Mouse (Mus musculus): Measurements from ENCODE around the gene Arsg. TPM values are rescaled to one million over a fixed set of nuclear protein-coding genes. Genes with fewer than 3 reads are reported as not detected.

The Arsg gene
- polyA plus RNA-seq, 1 experiment, result 5.1 TPM

GRCm38 (mm10) chr11:109536939-109537338 is 63.8 kb downstream of the Arsg start:
- no peak overlapping the region for H3K4me3 ChIP-seq (ENCODE audit: extremely low read depth, insufficient read depth, insufficient read length)
- no peaks in the 10 kb centered on the region for H3K36me3 ChIP-seq (ENCODE audit: control insufficient read depth, insufficient read depth, low read length)
- WGBS, result 79% methylated on average over 5 of the region's 5 CpGs
- TF ChIP-seq CTCF (IDR thresholded peaks at IDR 0.05; ENCODE audit: extremely low read depth, insufficient read depth, insufficient read length, insufficient replicate concordance), result no peak
- no peak for TF ChIP-seq POLR2A (IDR thresholded peaks at IDR 0.05; ENCODE audit: low read depth, low read length)
- H3K27me3 ChIP-seq (ENCODE audit: control insufficient read depth, insufficient read depth, low read length), result no peaks in the 10 kb centered on the region
- no peaks in the 10 kb centered on the region for H3K4me1 ChIP-seq (ENCODE audit: control insufficient read depth, insufficient read depth, insufficient read length)
- DNase-seq (ENCODE audit: low read depth in 1 of 2, low spot score in 2 of 2), result no peak
- no peak overlapping the region for H3K27ac ChIP-seq (ENCODE audit: insufficient read depth, low read length)

- Histone ChIP-seq H3K4me1 (ENCODE audit: control insufficient read depth, insufficient read depth, insufficient read length) (no peaks in the 10 kb centered on the region), H3K27me3 (ENCODE audit: control insufficient read depth, insufficient read depth, low read length) (no peaks in the 10 kb centered on the region), H3K4me3 (ENCODE audit: extremely low read depth, insufficient read depth, insufficient read length) (no peak overlapping the region), H3K27ac (ENCODE audit: insufficient read depth, low read length) (no peak overlapping the region), H3K36me3 (ENCODE audit: control insufficient read depth, insufficient read depth, low read length) (no peaks in the 10 kb centered on the region)
- TF ChIP-seq CTCF (IDR thresholded peaks at IDR 0.05; ENCODE audit: extremely low read depth, insufficient read depth, insufficient read length, insufficient replicate concordance) (no peak), POLR2A (IDR thresholded peaks at IDR 0.05; ENCODE audit: low read depth, low read length) (no peak)
- WGBS, result 66% methylated on average over 6 of the region's 6 CpGs
- DNase-seq (ENCODE audit: low read depth in 1 of 2, low spot score in 2 of 2), result no peak
These were observed 66.1 kb downstream of the Arsg start for GRCm38 (mm10) chr11:109539290-109539689.

- H3K27ac ChIP-seq (ENCODE audit: insufficient read depth, low read length), result no peak overlapping the region
- no peak for TF ChIP-seq CTCF (IDR thresholded peaks at IDR 0.05; ENCODE audit: extremely low read depth, insufficient read depth, insufficient read length, insufficient replicate concordance)
- no peak for TF ChIP-seq POLR2A (IDR thresholded peaks at IDR 0.05; ENCODE audit: low read depth, low read length)
- H3K36me3 ChIP-seq (ENCODE audit: control insufficient read depth, insufficient read depth, low read length), result no peaks in the 10 kb centered on the region
- 92% methylated on average over 9 of the region's 9 CpGs for WGBS
- H3K4me1 ChIP-seq (ENCODE audit: control insufficient read depth, insufficient read depth, insufficient read length), result no peaks in the 10 kb centered on the region
- no peak overlapping the region for H3K4me3 ChIP-seq (ENCODE audit: extremely low read depth, insufficient read depth, insufficient read length)
- no peak for DNase-seq (ENCODE audit: low read depth in 1 of 2, low spot score in 2 of 2)
- H3K27me3 ChIP-seq (ENCODE audit: control insufficient read depth, insufficient read depth, low read length), result no peaks in the 10 kb centered on the region
These were observed 70.3 kb downstream of the Arsg start for GRCm38 (mm10) chr11:109543466-109543865.

- H3K4me1 ChIP-seq (ENCODE audit: control insufficient read depth, insufficient read depth, insufficient read length), result no peaks in the 10 kb centered on the region
- no peaks in the 10 kb centered on the region for H3K27me3 ChIP-seq (ENCODE audit: control insufficient read depth, insufficient read depth, low read length)
- TF ChIP-seq POLR2A (IDR thresholded peaks at IDR 0.05; ENCODE audit: low read depth, low read length) (no peak), CTCF (IDR thresholded peaks at IDR 0.05; ENCODE audit: extremely low read depth, insufficient read depth, insufficient read length, insufficient replicate concordance) (no peak)
- H3K27ac ChIP-seq (ENCODE audit: insufficient read depth, low read length), result no peak overlapping the region
- H3K4me3 ChIP-seq (ENCODE audit: extremely low read depth, insufficient read depth, insufficient read length), result no peak overlapping the region
- no peak for DNase-seq (ENCODE audit: low read depth in 1 of 2, low spot score in 2 of 2)
- 90% methylated on average over 7 of the region's 7 CpGs for WGBS
- no peaks in the 10 kb centered on the region for H3K36me3 ChIP-seq (ENCODE audit: control insufficient read depth, insufficient read depth, low read length)
These were observed 71.3 kb downstream of the Arsg start for GRCm38 (mm10) chr11:109544432-109544831.

- 70% methylated on average over 7 of the region's 7 CpGs for WGBS
- Histone ChIP-seq H3K27me3 (ENCODE audit: control insufficient read depth, insufficient read depth, low read length) (no peaks in the 10 kb centered on the region), H3K36me3 (ENCODE audit: control insufficient read depth, insufficient read depth, low read length) (no peaks in the 10 kb centered on the region), H3K27ac (ENCODE audit: insufficient read depth, low read length) (no peak overlapping the region), H3K4me1 (ENCODE audit: control insufficient read depth, insufficient read depth, insufficient read length) (no peaks in the 10 kb centered on the region), H3K4me3 (ENCODE audit: extremely low read depth, insufficient read depth, insufficient read length) (no peak overlapping the region)
- no peak for DNase-seq (ENCODE audit: low read depth in 1 of 2, low spot score in 2 of 2)
- TF ChIP-seq POLR2A (IDR thresholded peaks at IDR 0.05; ENCODE audit: low read depth, low read length) (no peak), CTCF (IDR thresholded peaks at IDR 0.05; ENCODE audit: extremely low read depth, insufficient read depth, insufficient read length, insufficient replicate concordance) (no peak)
These were observed 72.1 kb downstream of the Arsg start for GRCm38 (mm10) chr11:109545265-109545664.

- WGBS, result 79% methylated on average over 12 of the region's 12 CpGs
- Histone ChIP-seq H3K27ac (ENCODE audit: insufficient read depth, low read length) (no peak overlapping the region), H3K27me3 (ENCODE audit: control insufficient read depth, insufficient read depth, low read length) (no peaks in the 10 kb centered on the region), H3K4me3 (ENCODE audit: extremely low read depth, insufficient read depth, insufficient read length) (no peak overlapping the region), H3K36me3 (ENCODE audit: control insufficient read depth, insufficient read depth, low read length) (no peaks in the 10 kb centered on the region), H3K4me1 (ENCODE audit: control insufficient read depth, insufficient read depth, insufficient read length) (no peaks in the 10 kb centered on the region)
- TF ChIP-seq POLR2A (IDR thresholded peaks at IDR 0.05; ENCODE audit: low read depth, low read length) (no peak), CTCF (IDR thresholded peaks at IDR 0.05; ENCODE audit: extremely low read depth, insufficient read depth, insufficient read length, insufficient replicate concordance) (no peak)
- no peak for DNase-seq (ENCODE audit: low read depth in 1 of 2, low spot score in 2 of 2)
These were observed 72.5 kb downstream of the Arsg start for GRCm38 (mm10) chr11:109545700-109546143.

GRCm38 (mm10) chr11:109546305-109547001 is 73.3 kb downstream of the Arsg start:
- H3K4me1 ChIP-seq (ENCODE audit: control insufficient read depth, insufficient read depth, insufficient read length), result no peaks in the 10 kb centered on the region
- no peak overlapping the region for H3K27ac ChIP-seq (ENCODE audit: insufficient read depth, low read length)

More at GRCm38 (mm10) chr11:109546305-109547001, 73.3 kb downstream of the Arsg start:
- no peaks in the 10 kb centered on the region for H3K27me3 ChIP-seq (ENCODE audit: control insufficient read depth, insufficient read depth, low read length)
- no peak overlapping the region for H3K4me3 ChIP-seq (ENCODE audit: extremely low read depth, insufficient read depth, insufficient read length)
- TF ChIP-seq CTCF (IDR thresholded peaks at IDR 0.05; ENCODE audit: extremely low read depth, insufficient read depth, insufficient read length, insufficient replicate concordance) (no peak), POLR2A (IDR thresholded peaks at IDR 0.05; ENCODE audit: low read depth, low read length) (no peak)
- H3K36me3 ChIP-seq (ENCODE audit: control insufficient read depth, insufficient read depth, low read length), result no peaks in the 10 kb centered on the region
- no peak for DNase-seq (ENCODE audit: low read depth in 1 of 2, low spot score in 2 of 2)
- WGBS, result 86% methylated on average over 16 of the region's 16 CpGs

Data from spleen, adult 2 months (tissue).